Mouse (Mus musculus) right cerebral cortex, adult 18-20 months (tissue): ENCODE measurements at regions not wholly inside any gene's neighbourhood (a gene's known extent, or its start where the extent isn't known, plus 50 kb on each side); places are given as distances from the start of the nearest gene placed in this dataset.

Source experiments
- DNase-seq: peaks from one replicate; pipeline ENCODE4 v3.0.0; 2022; ENCODE audit warnings: mixed read lengths

- no peak for DNase-seq
Measured at GRCm38 (mm10) chr1:69470614-69471250, 216.3 kb downstream of the Ikzf2 start.

GRCm38 (mm10) chr1:69469158-69469901 lies 217.7 kb downstream of the Ikzf2 start:
- no peak for DNase-seq

DNA sequence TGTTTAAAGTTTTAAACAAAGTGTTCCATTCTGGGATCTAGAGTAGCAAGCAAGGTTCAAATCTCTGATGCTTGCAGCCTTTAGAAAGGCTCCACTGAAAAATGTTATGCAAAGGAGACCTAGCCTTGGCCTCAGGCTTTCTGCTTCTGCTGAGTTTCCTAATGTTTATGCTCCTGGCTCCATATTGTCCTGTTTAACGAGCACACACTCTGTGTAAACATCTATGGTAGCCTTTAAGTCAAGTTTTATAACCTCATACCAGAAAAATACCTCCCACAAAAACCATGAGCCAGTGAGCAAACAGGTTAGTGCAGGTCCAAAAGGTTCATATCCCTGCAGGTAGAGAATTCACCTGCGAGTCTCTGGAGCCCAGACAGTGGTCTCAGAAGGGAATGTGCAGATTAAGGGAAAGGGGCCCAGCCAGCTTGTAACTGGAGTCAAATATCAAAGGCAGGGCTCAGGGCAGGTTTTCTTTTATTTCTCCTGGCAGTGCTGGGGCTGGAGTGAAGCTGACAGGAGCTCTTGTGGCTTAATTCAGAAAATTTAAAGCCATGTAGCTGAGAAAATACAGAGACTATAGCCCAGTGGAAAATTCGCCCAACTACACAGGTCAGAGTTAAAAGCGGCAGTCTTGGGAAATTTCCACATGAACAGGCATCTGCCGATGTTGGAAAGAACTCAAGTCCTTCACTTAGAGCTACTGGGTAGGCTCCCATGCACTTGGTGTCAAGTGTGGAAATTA lies 220.3 kb downstream of the Ikzf2 start:
- no peak for DNase-seq

DNA sequence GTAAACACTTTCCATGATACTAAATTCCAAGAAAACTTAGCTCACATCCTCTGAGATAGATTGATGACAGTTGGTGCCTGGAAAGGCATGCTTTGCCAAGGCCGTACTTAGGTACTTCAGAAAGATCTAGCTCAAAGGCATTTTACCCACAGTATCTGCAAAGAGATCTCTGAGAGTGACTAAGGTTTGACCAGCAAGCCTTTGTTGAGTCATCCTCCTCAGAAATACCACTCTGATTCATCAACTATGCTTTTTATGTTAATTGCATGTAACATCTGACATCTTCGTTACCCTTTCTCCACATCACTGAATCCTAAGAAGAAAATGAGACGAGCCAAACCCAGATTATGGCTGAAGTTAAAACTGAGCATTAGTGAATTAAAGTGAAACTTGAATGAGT lies 225.9 kb downstream of the Ikzf2 start:
- DNase-seq = no peak

- no peak for DNase-seq
Measured at GRCm38 (mm10) chr1:69459899-69460298, 227.1 kb downstream of the Ikzf2 start.

DNA sequence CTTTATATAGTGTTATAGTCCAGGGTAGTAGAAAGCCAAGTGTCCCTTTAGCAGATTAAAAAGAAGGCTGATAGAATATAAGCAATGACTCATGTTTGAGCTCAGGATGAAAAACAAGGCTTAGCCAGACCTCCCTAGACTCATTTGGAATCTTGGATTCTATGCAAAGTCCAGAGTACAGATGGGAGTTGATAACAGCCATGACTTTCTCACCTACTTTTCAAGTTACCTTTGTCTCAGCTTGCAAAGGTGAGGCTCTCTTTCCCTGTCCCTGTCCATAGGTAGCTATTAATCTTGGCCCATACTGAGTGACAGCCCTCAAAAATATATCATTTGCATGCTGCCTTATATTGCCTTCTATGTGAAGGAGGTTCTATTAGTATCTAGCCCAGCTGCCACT lies 229.6 kb downstream of the Ikzf2 start:
- no peak for DNase-seq

DNA sequence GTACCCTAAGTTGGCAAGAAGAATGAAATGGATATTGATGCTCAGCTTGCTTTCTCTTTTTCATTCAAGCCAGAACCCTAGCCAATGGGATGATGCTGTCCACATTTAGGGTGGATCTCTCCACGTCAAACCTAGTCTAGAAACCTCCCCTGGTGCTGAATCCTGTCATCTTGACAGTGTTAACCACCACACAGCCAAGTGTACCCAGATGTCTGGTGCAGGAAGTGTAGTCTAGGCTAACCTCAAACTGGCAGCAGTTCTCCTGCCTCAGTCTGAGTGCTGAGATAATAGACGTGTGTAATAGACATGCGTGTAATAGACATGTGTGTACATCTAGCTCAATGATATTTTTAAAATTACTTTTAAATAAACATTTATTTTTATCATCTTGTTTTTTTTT lies 233.1 kb downstream of the Ikzf2 start:
- no peak for DNase-seq

- no peak for DNase-seq
Measured at GRCm38 (mm10) chr1:69452910-69453309, 234.1 kb downstream of the Ikzf2 start.

- DNase-seq = no peak
Measured at GRCm38 (mm10) chr1:69450455-69450854, 236.6 kb downstream of the Ikzf2 start.

- no peak for DNase-seq
Measured at GRCm38 (mm10) chr1:69447276-69447675, 239.8 kb downstream of the Ikzf2 start.

- DNase-seq = no peak
Measured at GRCm38 (mm10) chr1:69444722-69445121, 242.3 kb downstream of the Ikzf2 start.

- no peak for DNase-seq
Measured at GRCm38 (mm10) chr1:69443466-69443865, 243.6 kb downstream of the Ikzf2 start.

- peak; percentile 23 for DNase-seq
Measured at GRCm38 (mm10) chr1:69440564-69441334, 246.3 kb downstream of the Ikzf2 start.

- DNase-seq = peak; percentile 33
Measured at GRCm38 (mm10) chr1:69437042-69437441, 250.0 kb downstream of the Ikzf2 start.

- no peak for DNase-seq
Measured at GRCm38 (mm10) chr1:69433655-69434357, 253.2 kb downstream of the Ikzf2 start.

DNA sequence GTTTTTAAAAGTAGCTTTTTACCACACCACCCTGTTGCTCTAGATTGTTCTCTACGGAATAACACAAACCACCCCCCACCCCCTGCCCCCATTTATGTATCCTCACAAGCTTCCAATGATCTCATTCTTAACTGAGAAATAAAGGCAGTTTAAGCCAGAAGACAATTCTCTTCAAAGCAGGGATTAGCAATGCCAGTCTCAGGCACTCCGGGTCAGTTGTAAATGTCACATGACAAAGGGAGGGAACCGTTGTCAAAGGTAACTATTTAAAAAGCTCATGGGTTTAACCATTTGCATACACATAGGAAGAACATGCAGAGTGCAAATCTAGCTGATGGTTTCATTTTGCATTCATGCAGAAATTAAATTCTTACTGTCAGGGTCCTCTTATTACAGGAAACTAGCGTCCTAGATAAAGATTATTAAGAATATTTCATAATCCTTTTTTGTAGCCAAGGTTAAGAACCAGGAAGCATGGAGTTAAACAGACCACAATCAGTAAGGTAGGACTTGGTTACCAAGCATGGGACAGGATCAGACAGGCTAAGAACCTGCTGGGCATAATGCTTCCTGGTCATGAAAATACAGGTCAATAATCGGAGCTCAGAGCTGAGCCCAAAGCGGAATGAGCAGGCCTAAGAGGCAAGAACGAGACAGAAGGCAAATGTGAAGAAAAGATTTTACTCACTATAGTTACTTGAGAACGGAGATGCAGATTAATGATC lies 256.2 kb downstream of the Ikzf2 start:
- no peak for DNase-seq

GRCm38 (mm10) chr1:69429632-69430031 lies 257.4 kb downstream of the Ikzf2 start:
- DNase-seq = no peak

- no peak for DNase-seq
Measured at GRCm38 (mm10) chr1:69397676-69398075, 289.4 kb downstream of the Ikzf2 start.

DNA sequence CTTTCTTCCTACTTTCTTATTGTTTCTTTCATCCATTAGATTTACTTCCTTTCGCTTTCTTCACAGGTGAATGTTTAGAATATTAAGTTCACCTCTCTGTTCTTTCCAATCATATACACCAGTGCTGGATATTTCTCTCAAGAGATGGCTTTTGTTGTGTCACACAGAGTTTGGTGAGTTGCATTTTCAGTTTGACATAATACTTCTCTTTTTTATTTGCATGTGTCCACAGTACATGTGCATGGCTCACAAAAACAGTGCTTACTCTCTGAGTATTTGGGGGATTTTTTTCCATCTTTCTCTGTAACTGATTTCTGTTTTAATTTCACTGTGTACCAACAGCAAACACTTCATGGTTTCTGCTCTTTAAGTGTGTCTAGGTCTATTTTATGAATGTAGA lies 274.5 kb upstream of the Erbb4 start:
- DNase-seq = no peak

GRCm38 (mm10) chr1:69379741-69380140 lies 271.9 kb upstream of the Erbb4 start:
- DNase-seq = no peak

DNA sequence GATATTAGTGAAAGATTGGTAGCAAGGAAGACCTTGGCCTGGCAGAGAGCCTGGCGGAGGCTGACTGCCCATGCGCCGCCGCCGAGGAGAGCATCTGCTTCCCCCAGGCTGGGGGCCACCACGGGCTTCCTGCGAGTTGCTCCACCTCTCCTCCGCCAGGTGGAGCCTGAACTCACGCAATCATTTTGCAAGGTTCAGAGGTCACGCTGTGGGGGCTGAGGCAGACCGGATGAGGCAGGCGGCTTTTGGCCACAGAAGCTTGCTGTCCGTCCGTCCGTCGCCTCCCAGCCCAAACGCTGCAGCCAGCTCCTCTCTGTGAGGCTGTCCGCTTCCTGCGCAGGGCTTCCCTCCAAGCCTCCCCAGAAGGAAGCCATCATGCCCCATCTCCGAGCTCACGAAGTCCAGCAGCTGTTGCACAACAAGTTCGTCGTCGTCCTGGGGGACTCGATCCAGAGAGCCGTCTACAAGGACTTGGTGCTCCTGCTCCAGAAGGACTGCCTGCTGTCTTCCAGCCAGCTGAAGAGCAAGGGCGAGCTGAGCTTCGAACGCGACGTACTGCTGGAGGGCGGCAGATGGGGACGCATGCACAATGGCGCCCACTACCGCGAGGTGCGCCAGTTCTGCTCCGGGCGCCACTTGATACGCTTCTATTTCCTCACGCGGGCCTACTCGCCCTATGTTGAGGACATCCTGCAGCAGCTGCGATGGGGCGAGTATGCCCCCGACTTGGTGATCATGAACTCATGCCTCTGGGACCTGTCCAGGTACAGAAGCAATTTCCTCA lies 269.3 kb upstream of the Erbb4 start:
- no peak for DNase-seq
